Mouse (Mus musculus): Measurements from ENCODE around the gene Pelo.

Pelo gene

GRCm38 (mm10) chr13:115096216-115096615 lies 6.2 kb upstream of the Pelo start:
- no peak for DNase-seq

DNA sequence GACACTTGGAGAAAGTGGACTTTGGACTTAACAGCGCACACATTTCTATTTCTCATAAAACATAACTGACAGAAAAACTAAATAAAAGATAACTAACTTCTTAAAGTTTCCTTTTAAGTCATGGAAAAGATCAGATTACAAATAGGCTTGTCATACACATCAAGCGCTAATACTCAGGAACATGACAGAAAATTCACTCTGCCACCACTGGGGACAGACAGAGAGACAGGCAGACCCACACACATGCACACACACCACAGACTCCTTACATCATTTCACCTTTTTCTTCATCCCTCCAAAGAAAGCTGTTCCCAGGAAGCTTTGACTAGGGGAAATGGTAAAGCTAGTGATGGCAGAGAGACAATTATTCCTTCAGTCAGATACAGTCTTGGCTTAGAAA lies 5.4 kb upstream of the Pelo start:
- no peak for DNase-seq

- no peak for DNase-seq
These were observed 1.5 kb upstream of the Pelo start for GRCm38 (mm10) chr13:115091511-115091910.

DNA sequence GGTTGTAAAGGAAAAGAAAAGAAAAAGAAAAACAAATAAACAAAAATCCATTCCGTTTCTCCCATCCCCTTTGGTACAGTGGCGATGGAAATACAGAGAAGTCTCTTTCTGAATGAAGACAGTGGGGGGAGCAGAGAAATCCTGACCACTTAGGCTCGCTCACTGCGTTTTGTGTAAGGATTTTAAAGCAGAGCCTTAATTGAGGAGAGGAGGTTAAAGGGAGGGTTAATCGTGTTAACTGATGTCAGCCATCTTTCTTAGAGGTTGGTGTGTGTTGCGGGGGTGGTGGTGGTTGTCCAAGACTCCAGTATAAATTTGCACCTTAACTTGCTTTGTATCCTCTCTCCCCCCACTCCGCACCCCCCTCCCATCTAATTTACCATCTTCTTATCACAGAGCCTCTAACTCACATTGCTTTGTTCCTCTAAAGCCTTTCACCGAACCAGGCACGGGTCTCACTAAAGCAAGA lies 1.0 kb upstream of the Pelo start:
- no peak for DNase-seq

DNA sequence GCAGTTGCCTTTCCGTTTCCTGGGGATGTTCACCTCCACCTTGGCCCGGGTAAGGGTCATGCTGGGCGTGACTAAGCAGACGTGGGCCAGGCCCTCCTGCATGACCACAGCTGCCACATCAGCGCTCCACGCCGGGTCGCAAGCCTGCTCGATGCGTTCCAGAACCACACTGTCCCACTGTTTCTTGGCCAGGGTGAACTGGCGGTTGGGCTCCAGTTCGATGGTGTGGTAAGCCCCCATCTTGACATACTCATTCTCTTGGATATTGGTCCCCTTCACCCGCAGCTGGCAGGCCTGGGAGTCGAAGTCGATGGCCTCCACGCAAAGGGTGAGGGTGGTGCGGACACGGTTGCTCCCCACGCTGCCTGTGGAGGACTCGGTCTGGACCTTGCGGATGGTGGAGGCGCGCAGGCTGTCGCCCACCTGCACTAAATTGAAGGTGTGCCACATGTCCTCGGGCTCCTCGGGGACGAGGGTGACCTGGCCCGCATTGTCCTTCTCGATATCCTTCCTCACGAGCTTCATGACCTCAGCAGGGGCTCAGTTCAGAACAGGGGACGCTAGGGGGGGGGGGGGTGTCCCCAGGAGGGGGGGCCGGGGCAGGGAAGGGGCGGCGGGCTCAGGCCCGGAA lies 476 bp downstream of the Pelo start:
- peak in 1 of 2 experiments; percentile 48 for DNase-seq

DNA sequence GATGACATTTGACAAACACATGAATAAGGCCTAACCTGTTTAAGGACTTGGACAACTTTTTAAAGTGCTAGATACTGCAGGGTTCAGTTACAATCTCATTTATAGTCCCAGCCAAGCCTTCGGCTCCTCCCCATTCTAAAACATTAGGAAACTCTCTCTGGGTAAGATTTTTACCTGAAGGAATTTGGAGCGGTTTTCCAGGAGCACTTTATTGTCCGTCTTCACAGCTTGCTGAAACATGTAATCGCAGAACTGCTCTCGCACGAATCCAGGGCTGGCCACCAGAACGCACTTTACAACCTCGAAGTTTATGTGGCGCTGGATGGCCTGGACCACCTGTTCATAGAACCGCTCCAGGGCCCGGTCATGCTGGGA lies 979 bp downstream of the Pelo start:
- no peak for DNase-seq

DNA sequence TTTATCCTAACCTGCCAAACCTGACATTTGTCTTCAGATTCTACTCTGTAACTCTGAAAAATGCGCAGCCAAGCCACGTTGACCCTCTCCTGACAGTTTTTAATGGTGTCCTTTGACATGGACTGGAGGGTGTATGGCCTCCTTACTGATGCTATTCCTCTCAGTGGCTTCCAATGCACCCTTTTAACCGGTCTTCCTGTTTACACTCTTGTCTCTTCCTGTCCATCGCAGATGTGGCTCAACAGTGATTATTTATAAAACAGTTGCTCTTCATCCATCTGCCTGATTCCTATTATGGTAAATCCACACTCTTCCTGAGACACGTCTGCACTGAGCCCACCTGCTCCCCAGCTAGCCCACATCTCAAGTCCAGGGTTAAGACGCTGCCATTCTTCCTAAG lies 4.0 kb downstream of the Pelo start:
- no peak for DNase-seq

- DNase-seq = no peak
These were observed 7.6 kb downstream of the Pelo start for GRCm38 (mm10) chr13:115082339-115082738.

GRCm38 (mm10) chr13:115079996-115080585 lies 9.9 kb downstream of the Pelo start:
- DNase-seq = no peak

- no peak for DNase-seq
These were observed 10.8 kb downstream of the Pelo start for GRCm38 (mm10) chr13:115078997-115079685.

DNA sequence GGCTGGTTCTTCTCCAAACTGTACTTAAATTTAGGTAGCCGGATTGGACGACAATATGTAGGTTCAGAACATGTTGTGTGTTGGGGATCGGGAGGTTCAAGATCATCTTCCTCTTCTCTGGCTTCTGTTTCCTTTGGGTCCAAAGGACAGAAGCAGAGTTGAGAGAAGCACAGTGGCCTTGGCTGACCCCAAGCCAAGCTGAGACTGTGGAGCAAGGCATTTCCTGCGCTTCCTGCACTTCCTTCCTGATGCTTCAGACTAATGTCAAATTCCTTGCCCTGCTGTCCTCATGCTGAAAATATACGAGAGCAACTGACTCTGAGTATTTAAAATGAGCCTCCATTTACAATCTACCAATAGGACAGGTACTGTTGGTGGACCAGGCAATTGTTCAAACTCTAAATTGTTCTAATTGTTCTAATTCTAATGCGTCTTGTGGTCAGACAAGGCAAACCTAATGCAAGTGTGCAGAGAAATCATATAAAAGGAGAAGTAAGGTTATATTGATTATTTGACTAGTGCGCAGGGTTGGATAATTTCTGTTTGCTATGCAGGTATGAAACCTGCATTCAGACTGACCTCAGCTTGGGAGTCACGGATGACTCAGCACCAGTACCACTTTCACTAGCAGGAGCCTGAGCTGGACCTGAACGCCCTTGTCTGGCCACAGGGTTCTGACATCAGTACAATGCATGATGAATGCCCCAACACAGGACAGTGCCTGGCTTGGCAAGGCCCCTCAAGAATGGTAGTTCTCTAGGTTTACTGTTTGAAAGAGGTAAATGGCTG lies 12.4 kb downstream of the Pelo start:
- no peak for DNase-seq

- no peak for DNase-seq
These were observed 17.6 kb downstream of the Pelo start for GRCm38 (mm10) chr13:115072386-115072785.

- DNase-seq = no peak
These were observed 18.6 kb downstream of the Pelo start for GRCm38 (mm10) chr13:115071431-115071830.

- DNase-seq = no peak
These were observed 22.0 kb downstream of the Pelo start for GRCm38 (mm10) chr13:115067968-115068330.

DNA sequence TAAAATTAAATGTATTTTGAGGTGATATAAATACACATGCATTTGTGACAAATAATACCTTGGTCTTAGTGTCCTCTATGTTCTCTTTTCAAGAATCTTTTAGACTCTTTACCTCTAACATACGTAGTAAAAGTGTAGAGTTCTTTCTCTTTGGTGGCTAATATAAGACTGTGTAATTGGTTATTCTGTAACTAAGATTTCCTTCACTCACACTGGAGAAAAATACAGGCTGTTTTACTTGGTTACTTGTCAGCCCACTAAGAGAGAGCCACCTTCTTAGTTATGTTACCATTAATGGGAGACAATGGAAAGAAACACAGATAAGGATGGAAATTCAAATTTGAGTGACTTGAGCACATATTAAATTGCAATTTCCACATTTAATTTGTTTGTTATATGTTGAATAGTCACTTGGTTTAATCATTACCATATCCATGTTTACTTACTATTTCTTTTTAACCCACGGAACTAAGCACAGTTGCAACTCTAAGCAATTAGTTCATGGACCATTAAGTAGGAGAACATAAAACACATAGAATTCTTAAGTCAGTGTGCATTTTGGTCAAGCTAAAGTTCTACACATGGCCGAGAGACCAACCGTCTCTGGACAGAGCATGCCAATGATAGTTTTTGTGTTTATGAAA lies 22.5 kb downstream of the Pelo start:
- DNase-seq = no peak

DNA sequence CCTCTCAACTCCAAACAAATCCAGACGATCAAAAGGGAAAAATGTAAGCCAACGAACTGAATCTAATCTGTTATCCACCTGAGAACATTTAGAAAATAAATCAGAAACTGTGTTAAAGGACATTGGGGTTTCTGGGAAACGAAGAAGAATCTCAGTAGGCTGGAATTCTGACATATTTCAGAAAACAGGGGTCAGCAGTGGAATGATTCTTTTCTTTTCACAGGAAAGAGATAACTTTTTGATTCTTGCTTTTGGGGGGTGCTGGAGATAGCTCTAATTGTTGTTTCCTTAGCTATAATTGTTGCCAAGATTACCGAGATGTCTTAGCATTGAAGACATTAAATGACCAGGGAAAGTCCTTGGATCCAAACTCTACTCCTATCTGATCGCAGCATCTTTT lies 32.4 kb downstream of the Pelo start:
- DNase-seq = no peak

- no peak for DNase-seq
These were observed 35.2 kb downstream of the Pelo start for GRCm38 (mm10) chr13:115054783-115055182.

DNA sequence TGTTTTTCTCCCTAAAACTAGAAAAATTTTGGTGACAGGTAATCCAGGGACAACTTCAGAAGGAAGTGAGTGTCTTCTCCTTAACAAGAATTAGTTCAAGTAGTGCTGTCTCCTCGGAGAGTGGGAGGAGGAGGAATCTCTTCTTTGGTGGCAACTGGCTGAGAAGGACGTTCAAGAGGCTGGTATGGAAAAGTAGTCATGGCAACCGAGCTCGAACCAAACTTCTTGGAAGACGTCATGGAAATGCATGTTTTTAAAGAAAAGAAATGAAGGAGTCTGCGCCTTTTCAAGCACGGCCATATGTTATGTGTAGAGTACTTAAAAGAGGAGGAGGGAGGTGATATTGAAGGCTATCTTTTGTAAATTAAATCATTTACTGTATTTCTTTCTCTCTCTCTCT lies 37.4 kb downstream of the Pelo start:
- DNase-seq = no peak

DNA sequence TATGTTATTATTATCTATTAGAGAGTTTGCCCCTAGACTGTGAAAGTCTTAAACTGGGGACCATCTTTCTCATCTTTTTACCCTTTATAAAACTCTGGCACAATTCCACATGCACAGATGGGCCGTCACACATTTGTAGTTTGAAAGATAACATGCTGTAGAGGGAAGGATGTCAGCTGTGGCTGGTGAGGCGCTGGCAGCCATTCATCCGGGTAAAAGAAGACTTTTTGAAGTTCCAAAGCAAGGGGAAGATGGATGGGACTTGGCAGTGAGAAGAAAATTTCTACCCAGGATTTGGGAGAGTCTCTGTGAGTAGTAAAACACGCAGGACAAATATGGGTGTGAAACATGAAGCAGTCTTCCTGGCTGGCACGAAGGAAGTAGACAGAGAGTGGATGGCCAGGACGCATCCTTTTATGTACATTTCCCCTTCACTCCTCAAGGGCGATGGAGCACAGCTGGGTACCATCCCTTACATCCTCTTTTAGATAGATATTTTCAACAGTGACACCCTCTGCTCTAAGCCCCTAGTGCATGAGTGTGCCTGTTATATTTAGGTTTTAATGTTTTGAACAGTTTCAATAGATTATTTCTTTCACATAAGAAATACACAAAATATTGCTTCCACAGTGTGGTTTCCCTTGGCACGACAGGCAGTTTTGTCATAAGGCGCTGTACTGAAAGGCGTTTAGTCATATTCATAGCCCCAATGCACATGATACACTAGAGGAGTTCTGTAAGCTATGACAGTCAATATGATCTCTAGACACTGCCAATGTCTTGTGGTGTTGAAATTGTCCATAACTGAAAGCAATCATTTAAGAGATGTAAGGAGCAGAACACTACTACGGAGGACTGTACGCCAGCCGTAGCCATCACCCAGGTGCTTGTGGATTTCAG lies 39.1 kb downstream of the Pelo start:
- no peak for DNase-seq

GRCm38 (mm10) chr13:115042652-115043051 lies 47.3 kb downstream of the Pelo start:
- no peak for DNase-seq

All from thymus, postnatal 36 days (tissue).